Mouse (Mus musculus) E14TG2a.4 (cell line): ENCODE measurements at regions not wholly inside any gene's neighbourhood (a gene's known extent, or its start where the extent isn't known, plus 50 kb on each side); places are given as distances from the start of the nearest gene placed in this dataset.
"Not testable (repeated sequence)": the region's sequence is repeated elsewhere in the genome, so short reads cannot be mapped to it uniquely, and the experiment has no call there.

Experiments
- H3K27me3 ChIP-seq: 2 replicates; pipeline ENCODE4 v1.6.1; 2014; ENCODE audit warnings: low read length, control low read depth; ENCODE audit not compliant: insufficient read depth
- H3K36me3 ChIP-seq: 2 replicates; pipeline ENCODE4 v1.6.1; 2014; ENCODE audit warnings: low read length, control low read depth; ENCODE audit not compliant: insufficient read depth
- H3K4me1 ChIP-seq: replicated peaks from 2 replicates; pipeline ENCODE4 v1.6.1; 2014; ENCODE audit warnings: low read depth, low read length, control low read depth
- H3K4me3 ChIP-seq: replicated peaks from 2 replicates; pipeline ENCODE4 v1.5.1; 2014; ENCODE audit warnings: mild to moderate bottlenecking, low read length
- H3K9me3 ChIP-seq: 2 replicates; pipeline ENCODE4 v1.6.1; 2014; ENCODE audit warnings: low read length, control low read depth
- CTCF ChIP-seq: conservative IDR thresholded peaks from 2 replicates; pipeline ENCODE4 v1.5.1; 2014; ENCODE audit warnings: low read length
- NANOG ChIP-seq: IDR thresholded peaks from 2 replicates; pipeline ENCODE4 v1.6.1; 2014; ENCODE audit warnings: borderline replicate concordance, low read length, mixed read lengths
- POU5F1 ChIP-seq: IDR thresholded peaks from 2 replicates; pipeline ENCODE4 v1.6.1; 2014; ENCODE audit warnings: low read length, borderline replicate concordance

GRCm38 (mm10) chr4:49958275-49958674 is 112.7 kb upstream of the Grin3a start:
- H3K36me3 ChIP-seq, result no peaks in the 10 kb centered on the region
- no peaks in the 10 kb centered on the region for H3K9me3 ChIP-seq
- H3K4me3 ChIP-seq, result no peak overlapping the region
- no peaks in the 10 kb centered on the region for H3K27me3 ChIP-seq
- no peaks in the 10 kb centered on the region for H3K4me1 ChIP-seq
- TF ChIP-seq NANOG (no peak), CTCF (peak; percentile 21; the same call in 1 of the 2 replicates)

- no peaks in the 10 kb centered on the region for H3K27me3 ChIP-seq
- no peaks in the 10 kb centered on the region for H3K4me1 ChIP-seq
- H3K9me3 ChIP-seq, result no peaks in the 10 kb centered on the region
- H3K36me3 ChIP-seq, result no peaks in the 10 kb centered on the region
- no peak for TF ChIP-seq NANOG
- TF ChIP-seq POU5F1, result no peak
- TF ChIP-seq CTCF, result no peak
- no peak overlapping the region for H3K4me3 ChIP-seq
Observed at GRCm38 (mm10) chr4:49956855-49957254, 111.3 kb upstream of the Grin3a start.

GRCm38 (mm10) chr4:49946306-49946705 is 100.8 kb upstream of the Grin3a start:
- no peaks in the 10 kb centered on the region for H3K9me3 ChIP-seq
- H3K4me3 ChIP-seq, result no peak overlapping the region
- no peaks in the 10 kb centered on the region for H3K36me3 ChIP-seq
- no peaks in the 10 kb centered on the region for H3K27me3 ChIP-seq
- H3K4me1 ChIP-seq, result no peaks in the 10 kb centered on the region
- TF ChIP-seq NANOG (no peak), CTCF (no peak), POU5F1 (no peak)

GRCm38 (mm10) chr4:49937471-49937870 is 91.9 kb upstream of the Grin3a start:
- no peaks in the 10 kb centered on the region for H3K9me3 ChIP-seq
- no peaks in the 10 kb centered on the region for H3K4me1 ChIP-seq
- H3K4me3 ChIP-seq, result no peak overlapping the region
- H3K27me3 ChIP-seq, result no peaks in the 10 kb centered on the region
- TF ChIP-seq POU5F1 (no peak), CTCF (no peak), NANOG (no peak)
- no peaks in the 10 kb centered on the region for H3K36me3 ChIP-seq

- H3K4me1 ChIP-seq, H3K4me3 ChIP-seq, H3K9me3 ChIP-seq, H3K36me3 ChIP-seq, H3K27me3 ChIP-seq: not testable (repeated sequence)
Observed at GRCm38 (mm10) chr4:49929636-49930035, 84.1 kb upstream of the Grin3a start.

GRCm38 (mm10) chr4:49927045-49927444 is 81.5 kb upstream of the Grin3a start:
- Histone ChIP-seq H3K36me3 (no peaks in the 10 kb centered on the region), H3K4me3 (no peak overlapping the region), H3K27me3 (no peaks in the 10 kb centered on the region), H3K9me3 (no peaks in the 10 kb centered on the region), H3K4me1 (no peaks in the 10 kb centered on the region)
- TF ChIP-seq CTCF (no peak), NANOG (no peak)

GRCm38 (mm10) chr4:49914221-49914620 is 68.7 kb upstream of the Grin3a start:
- Histone ChIP-seq H3K27me3 (no peaks in the 10 kb centered on the region), H3K36me3 (no peaks in the 10 kb centered on the region), H3K9me3 (no peaks in the 10 kb centered on the region), H3K4me1 (no peaks in the 10 kb centered on the region), H3K4me3 (no peak overlapping the region)
- TF ChIP-seq CTCF (no peak), NANOG (no peak), POU5F1 (no peak)

- no peaks in the 10 kb centered on the region for H3K9me3 ChIP-seq
- H3K36me3 ChIP-seq, result no peaks in the 10 kb centered on the region
- no peak overlapping the region for H3K4me3 ChIP-seq
- no peak for TF ChIP-seq CTCF
- no peak for TF ChIP-seq NANOG
- TF ChIP-seq POU5F1, result no peak
- H3K27me3 ChIP-seq, result no peaks in the 10 kb centered on the region
- no peaks in the 10 kb centered on the region for H3K4me1 ChIP-seq
Observed at GRCm38 (mm10) chr4:49913636-49914035, 68.1 kb upstream of the Grin3a start.
